Mouse (Mus musculus): Measurements from ENCODE around the gene Foxk2. TPM values are rescaled to one million over a fixed set of nuclear protein-coding genes. Genes with fewer than 3 reads are reported as not detected.
"Not testable (repeated sequence)": the region's sequence is repeated elsewhere in the genome, so short reads cannot be mapped to it uniquely, and the experiment has no call there.

Gene Foxk2
- polyA plus RNA-seq, 1 experiment from 2014 or later: 13.5 TPM

- WGBS: 97% methylated on average over 1 of the region's 1 CpGs
- Histone ChIP-seq H3K9ac (ENCODE audit: low read depth, low read length) (no peak overlapping the region), H3K27me3 (ENCODE audit: control insufficient read depth, insufficient read depth, low read length) (no peaks in the 10 kb centered on the region), H3K27ac (ENCODE audit: low read depth, low read length) (no peak overlapping the region), H3K36me3 (ENCODE audit: control insufficient read depth, insufficient read depth, low read length) (no peaks in the 10 kb centered on the region), H3K4me3 (ENCODE audit: low read depth, low read length) (no peak overlapping the region), H3K4me2 (replicated peaks; ENCODE audit: low read depth, low read length) (no peak overlapping the region), H3K4me1 (replicated peaks; ENCODE audit: control insufficient read depth, insufficient read depth, low read length) (no peaks in the 10 kb centered on the region), H3K9me3 (ENCODE audit: control insufficient read depth, low read length) (no peaks in the 10 kb centered on the region)
- DNase-seq (ENCODE audit: low spot score) (no peak), ATAC-seq (ENCODE audit: low FRiP score) (no peak)
Measured at GRCm38 (mm10) chr11:121340287-121340686, 80.5 kb downstream of the Foxk2 start.

DNA sequence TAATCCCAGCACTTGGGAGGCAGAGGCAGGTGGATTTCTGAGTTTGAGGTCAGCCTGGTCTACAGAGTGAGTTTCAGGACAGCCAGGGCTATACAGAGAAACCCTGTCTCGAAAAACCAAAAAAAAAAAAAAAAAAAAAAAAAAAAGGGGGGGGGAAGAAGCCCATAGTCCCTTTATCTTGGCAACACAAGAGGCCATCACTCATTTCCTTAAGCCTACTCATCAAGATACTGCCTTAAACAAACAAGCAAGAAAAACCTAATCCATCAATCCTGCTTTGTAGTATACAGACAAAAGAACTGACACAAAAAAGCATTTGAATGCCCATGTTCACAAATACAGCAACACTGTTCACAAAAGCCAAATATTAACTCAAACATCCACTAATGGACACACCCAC is 82.6 kb downstream of the Foxk2 start:
- H3K27ac ChIP-seq (ENCODE audit: low read depth, low read length); H3K9me3 ChIP-seq (ENCODE audit: control insufficient read depth, low read length); H3K4me2 ChIP-seq (replicated peaks; ENCODE audit: low read depth, low read length); ATAC-seq (ENCODE audit: low FRiP score); H3K36me3 ChIP-seq (ENCODE audit: control insufficient read depth, insufficient read depth, low read length); DNase-seq (ENCODE audit: low spot score); H3K4me1 ChIP-seq (replicated peaks; ENCODE audit: control insufficient read depth, insufficient read depth, low read length); H3K4me3 ChIP-seq (ENCODE audit: low read depth, low read length); H3K27me3 ChIP-seq (ENCODE audit: control insufficient read depth, insufficient read depth, low read length); H3K9ac ChIP-seq (ENCODE audit: low read depth, low read length): not testable (repeated sequence)
- no CpG with 5 or more reads among the region's 1 CpGs for WGBS

- 95% methylated on average over 2 of the region's 2 CpGs for WGBS
- ATAC-seq (ENCODE audit: low FRiP score): no peak
Measured at GRCm38 (mm10) chr11:121347036-121347435, 87.2 kb downstream of the Foxk2 start.

DNA sequence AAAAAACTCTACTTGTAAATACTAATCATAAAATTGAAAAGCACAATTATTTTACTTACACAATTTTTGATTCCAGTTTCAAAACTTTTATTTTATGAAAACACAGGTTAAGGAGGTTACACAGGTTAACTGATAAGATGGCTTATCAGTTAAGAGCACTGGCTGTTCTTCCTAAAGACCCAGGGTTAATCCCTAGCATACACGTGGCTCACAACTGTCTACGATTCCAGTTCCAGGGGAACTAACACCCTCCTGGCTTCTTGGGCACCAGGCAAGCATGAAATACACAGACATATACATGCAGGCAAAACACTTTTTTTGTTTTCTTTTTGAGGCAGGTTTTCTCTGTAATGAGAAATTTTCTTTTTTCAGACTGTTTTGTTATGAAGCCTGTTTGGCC is 88.4 kb downstream of the Foxk2 start:
- Histone ChIP-seq H3K36me3 (ENCODE audit: control insufficient read depth, insufficient read depth, low read length) (no peaks in the 10 kb centered on the region), H3K4me2 (replicated peaks; ENCODE audit: low read depth, low read length) (no peak overlapping the region), H3K27me3 (ENCODE audit: control insufficient read depth, insufficient read depth, low read length) (no peaks in the 10 kb centered on the region), H3K9me3 (ENCODE audit: control insufficient read depth, low read length) (no peaks in the 10 kb centered on the region), H3K9ac (ENCODE audit: low read depth, low read length) (no peak overlapping the region), H3K4me3 (ENCODE audit: low read depth, low read length) (no peak overlapping the region), H3K27ac (ENCODE audit: low read depth, low read length) (no peak overlapping the region), H3K4me1 (replicated peaks; ENCODE audit: control insufficient read depth, insufficient read depth, low read length) (no peaks in the 10 kb centered on the region)
- no peak for DNase-seq (ENCODE audit: low spot score)
- ATAC-seq (ENCODE audit: low FRiP score): no peak
- WGBS: 92% methylated on average over 2 of the region's 2 CpGs

More at GRCm38 (mm10) chr11:121347036-121347435, 87.2 kb downstream of the Foxk2 start:
- Histone ChIP-seq H3K4me1 (replicated peaks; ENCODE audit: control insufficient read depth, insufficient read depth, low read length) (no peaks in the 10 kb centered on the region), H3K36me3 (ENCODE audit: control insufficient read depth, insufficient read depth, low read length) (no peaks in the 10 kb centered on the region), H3K4me3 (ENCODE audit: low read depth, low read length) (no peak overlapping the region), H3K4me2 (replicated peaks; ENCODE audit: low read depth, low read length) (no peak overlapping the region), H3K9ac (ENCODE audit: low read depth, low read length) (no peak overlapping the region), H3K9me3 (ENCODE audit: control insufficient read depth, low read length) (no peaks in the 10 kb centered on the region), H3K27me3 (ENCODE audit: control insufficient read depth, insufficient read depth, low read length) (no peaks in the 10 kb centered on the region), H3K27ac (ENCODE audit: low read depth, low read length) (no peak overlapping the region)
- no peak for DNase-seq (ENCODE audit: low spot score)

GRCm38 (mm10) chr11:121348727-121349126 is 88.9 kb downstream of the Foxk2 start:
- not testable (repeated sequence) for H3K9ac ChIP-seq (ENCODE audit: low read depth, low read length); H3K4me3 ChIP-seq (ENCODE audit: low read depth, low read length); DNase-seq (ENCODE audit: low spot score); H3K4me2 ChIP-seq (replicated peaks; ENCODE audit: low read depth, low read length); H3K4me1 ChIP-seq (replicated peaks; ENCODE audit: control insufficient read depth, insufficient read depth, low read length); H3K36me3 ChIP-seq (ENCODE audit: control insufficient read depth, insufficient read depth, low read length); H3K27ac ChIP-seq (ENCODE audit: low read depth, low read length); ATAC-seq (ENCODE audit: low FRiP score); H3K27me3 ChIP-seq (ENCODE audit: control insufficient read depth, insufficient read depth, low read length); H3K9me3 ChIP-seq (ENCODE audit: control insufficient read depth, low read length)
- 77% methylated on average over 3 of the region's 3 CpGs for WGBS

DNA sequence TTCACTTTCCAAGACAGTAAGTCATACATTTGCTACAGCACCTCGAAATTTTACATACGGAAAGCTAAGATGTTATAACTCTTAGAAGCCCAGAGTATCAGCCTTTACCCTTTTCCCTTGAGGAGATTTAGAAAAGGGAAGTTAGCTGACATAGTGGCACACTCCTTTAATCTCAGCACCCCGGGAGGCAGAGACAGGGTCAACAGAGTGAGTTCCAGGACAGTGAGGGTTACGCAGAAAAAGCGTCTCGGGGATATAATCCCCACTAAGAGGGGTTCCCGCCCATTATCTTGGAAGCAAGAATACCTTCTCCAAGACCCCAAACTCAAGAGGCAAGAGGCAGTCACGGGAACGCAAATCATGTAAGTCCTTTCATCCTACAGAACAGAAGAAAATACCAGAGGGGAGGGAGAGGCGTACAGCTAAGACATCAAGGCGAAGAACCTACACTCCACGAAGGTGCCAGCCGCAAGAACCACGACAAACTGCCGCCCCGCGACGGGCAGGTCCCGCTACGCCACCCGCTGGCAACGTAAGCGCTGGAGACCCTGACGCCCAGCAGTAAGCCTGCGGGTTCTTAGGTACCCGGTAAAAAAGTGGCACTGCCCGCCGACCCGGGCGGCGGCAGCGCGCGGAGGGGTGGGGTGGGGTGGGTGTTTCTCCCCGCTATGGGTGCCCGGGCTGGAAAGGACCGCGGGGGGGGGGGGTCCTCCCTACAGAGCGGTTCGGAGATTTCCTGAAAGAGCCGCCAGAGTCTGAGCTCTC is 93.7 kb downstream of the Foxk2 start:
- DNase-seq (ENCODE audit: low spot score): peak; percentile 28
- 5% methylated on average over 35 of the region's 41 CpGs for WGBS
- H3K27ac ChIP-seq (ENCODE audit: low read depth, low read length): peak overlapping the region; percentile 83

GRCm38 (mm10) chr11:121354091-121354707 is 94.4 kb downstream of the Foxk2 start, which contains the start of gene Wdr45b:
Gene Wdr45b (minus strand): TSS chr11:121354445.
- Histone ChIP-seq H3K36me3 (ENCODE audit: control insufficient read depth, insufficient read depth, low read length) (no peaks in the 10 kb centered on the region), H3K9me3 (ENCODE audit: control insufficient read depth, low read length) (no peaks in the 10 kb centered on the region), H3K4me2 (replicated peaks; ENCODE audit: low read depth, low read length) (peak within 1 kb of the TSS; percentile 79), H3K27me3 (ENCODE audit: control insufficient read depth, insufficient read depth, low read length) (no peaks in the 10 kb centered on the region), H3K27ac (ENCODE audit: low read depth, low read length) (peak within 1 kb of the TSS; percentile 83), H3K4me1 (replicated peaks; ENCODE audit: control insufficient read depth, insufficient read depth, low read length) (no peaks in the 10 kb centered on the region; the same call in 1 of the 2 replicates), H3K9ac (ENCODE audit: low read depth, low read length) (peak within 1 kb of the TSS; percentile 94), H3K4me3 (ENCODE audit: low read depth, low read length) (peak within 1 kb of the TSS; percentile 99)
- WGBS: under 1% methylated on average over 67 of the region's 69 CpGs
- peak; percentile 99 for DNase-seq (ENCODE audit: low spot score)
- peak; percentile 96 for ATAC-seq (ENCODE audit: low FRiP score)

More for the DNA sequence above, 93.7 kb downstream of the Foxk2 start:
- H3K9ac ChIP-seq (ENCODE audit: low read depth, low read length): peak overlapping the region; percentile 94
- no peaks in the 10 kb centered on the region for H3K27me3 ChIP-seq (ENCODE audit: control insufficient read depth, insufficient read depth, low read length)
- ATAC-seq (ENCODE audit: low FRiP score): no peak
- peak overlapping the region; percentile 79 for H3K4me2 ChIP-seq (replicated peaks; ENCODE audit: low read depth, low read length)
- H3K4me1 ChIP-seq (replicated peaks; ENCODE audit: control insufficient read depth, insufficient read depth, low read length): no peaks in the 10 kb centered on the region; the same call in 1 of the 2 replicates
- no peaks in the 10 kb centered on the region for H3K9me3 ChIP-seq (ENCODE audit: control insufficient read depth, low read length)
- peak overlapping the region; percentile 99 for H3K4me3 ChIP-seq (ENCODE audit: low read depth, low read length)
- no peaks in the 10 kb centered on the region for H3K36me3 ChIP-seq (ENCODE audit: control insufficient read depth, insufficient read depth, low read length)
